Mouse (Mus musculus) retina, adult 2 months (tissue): ENCODE measurements around the gene Vmn2r71.

ENCODE experiments used
- DNase-seq: peaks from one replicate; pipeline ENCODE4 v3.0.0-alpha.2; 2012; ENCODE audit warnings: low read depth, low spot score

The Vmn2r71 gene

GRCm38 (mm10) chr7:85562787-85563186 lies at the start of gene Vmn2r71:
Vmn2r71 (plus strand) TSS chr7:85563087.
- DNase-seq: no peak

GRCm38 (mm10) chr7:85542108-85542507 lies 20.8 kb upstream of the Vmn2r71 start:
- no peak for DNase-seq

- DNase-seq: no peak
Observed at GRCm38 (mm10) chr7:85543118-85543517, 19.8 kb upstream of the Vmn2r71 start.

- no peak for DNase-seq
Observed at GRCm38 (mm10) chr7:85569092-85569491, 6.2 kb downstream of the Vmn2r71 start, which contains the start of gene Vmn2r70. Vmn2r70 (minus strand) TSS chr7:85569192.
